ENCODE assay signal across 8 mouse cellular contexts in genomic region chr2:119325568-119326143, GRCm38 (mm10). TPM values are rescaled to one million over a fixed set of nuclear protein-coding genes. Genes with fewer than 3 reads are reported as not detected.
DNase-seq lines count a peak whose midpoint lies in the region; ATAC-seq lines count a peak whose summit lies in the region.

TSS of gene Dll4 (plus strand) at chr2:119325784.

- peak; percentile 53 for ATAC-seq in intestine, embryonic 14.5 days (replicated peaks; ENCODE audit: low FRiP score, low TSS enrichment, low read depth)
- no peak for ATAC-seq in liver, embryonic 15.5 days (ENCODE audit: insufficient read depth)
- no peak for ATAC-seq in neural tube, embryonic 13.5 days (ENCODE audit: low read depth)

- H3K27ac ChIP-seq in intestine, embryonic 14.5 days (ENCODE audit: low read depth) = 0 out of 2 replicates have a peak within 1 kb of the TSS, but pooled peaks have one; percentile 1
- no peak within 1 kb of the TSS for H3K27ac ChIP-seq in liver, embryonic 15.5 days (replicated peaks)
- peak within 1 kb of the TSS; percentile 38; the same call in 1 of the 2 replicates for H3K27ac ChIP-seq in neural tube, embryonic 13.5 days (replicated peaks)

- intact Hi-C loops in gastrocnemius, postnatal 14 days (cut with DNase I; ENCODE audit: low total_unique reads) = no loop called here

- peaks cover 90% of the 10 kb centered on the region for H3K27me3 ChIP-seq in intestine, embryonic 14.5 days (replicated peaks; ENCODE audit: control insufficient read depth, insufficient read depth, low read length)
- H3K27me3 ChIP-seq in liver, embryonic 15.5 days = peaks cover 100% of the 10 kb centered on the region
- peaks cover 100% of the 10 kb centered on the region for H3K27me3 ChIP-seq in neural tube, embryonic 13.5 days

- no peaks in the 10 kb centered on the region for H3K9me3 ChIP-seq in intestine, embryonic 14.5 days (ENCODE audit: control insufficient read depth, low read length)
- no peaks in the 10 kb centered on the region for H3K9me3 ChIP-seq in liver, embryonic 15.5 days (replicated peaks)
- H3K9me3 ChIP-seq in neural tube, embryonic 13.5 days = no peaks in the 10 kb centered on the region

- peaks cover 35% of the 10 kb centered on the region for H3K4me1 ChIP-seq in intestine, embryonic 14.5 days (replicated peaks; ENCODE audit: control insufficient read depth, insufficient read depth, low read length)
- H3K4me1 ChIP-seq in liver, embryonic 15.5 days (replicated peaks) = peaks cover 67% of the 10 kb centered on the region
- H3K4me1 ChIP-seq in neural tube, embryonic 13.5 days (replicated peaks) = peaks cover 86% of the 10 kb centered on the region

- H3K4me2 ChIP-seq in intestine, embryonic 14.5 days (ENCODE audit: low read length) = peak within 1 kb of the TSS; percentile 89
- H3K4me2 ChIP-seq in liver, embryonic 15.5 days = peak within 1 kb of the TSS; percentile 68
- peak within 1 kb of the TSS; percentile 77 for H3K4me2 ChIP-seq in neural tube, embryonic 13.5 days

- no peaks in the 10 kb centered on the region for H3K36me3 ChIP-seq in intestine, embryonic 14.5 days (ENCODE audit: control insufficient read depth, insufficient read depth, low read length)
- no peaks in the 10 kb centered on the region for H3K36me3 ChIP-seq in liver, embryonic 15.5 days (replicated peaks)
- no peaks in the 10 kb centered on the region for H3K36me3 ChIP-seq in neural tube, embryonic 13.5 days

- peak; percentile 59 for DNase-seq in gastrocnemius, postnatal 14 days
- no peak for DNase-seq in gastrocnemius, adult 18-20 months (ENCODE audit: low spot score)
- DNase-seq in adrenal gland, postnatal 14 days = peak; percentile 81
- DNase-seq in gonadal fat pad, adult 2 months (ENCODE audit: low read depth) = no peak
- DNase-seq in intestine, embryonic 14.5 days (ENCODE audit: low spot score) = peak; percentile 85
- DNase-seq in layer of hippocampus, adult 9-11 months = no peak

- peak within 1 kb of the TSS; percentile 29 for H3K9ac ChIP-seq in intestine, embryonic 14.5 days (ENCODE audit: low read length)
- 0 out of 2 replicates have a peak within 1 kb of the TSS, but pooled peaks have one; percentile 25 for H3K9ac ChIP-seq in liver, embryonic 15.5 days
- peak within 1 kb of the TSS; percentile 65 for H3K9ac ChIP-seq in neural tube, embryonic 13.5 days

- WGBS in intestine, embryonic 14.5 days = under 1% methylated on average over 31 of the region's 33 CpGs
- under 1% methylated on average over 33 of the region's 33 CpGs for WGBS in liver, embryonic 15.5 days (ENCODE audit: insufficient replicate concordance)
- under 1% methylated on average over 33 of the region's 33 CpGs for WGBS in neural tube, embryonic 13.5 days

- H3K4me3 ChIP-seq in intestine, embryonic 14.5 days (ENCODE audit: low read depth, low read length) = peak within 1 kb of the TSS; percentile 51
- H3K4me3 ChIP-seq in liver, embryonic 15.5 days (replicated peaks) = peak within 1 kb of the TSS; percentile 48
- peak within 1 kb of the TSS; percentile 45 for H3K4me3 ChIP-seq in neural tube, embryonic 13.5 days

RNA-seq across cellular contexts. Expression of gene Dll4, which starts in this region (rescaled TPM):
- total RNA-seq in gastrocnemius, postnatal 14 days (2021) = 10 to 100 TPM; 10.4 to 12.9 TPM
- 1 to 10 TPM; 3.2 to 4.5 TPM for total RNA-seq in gastrocnemius, adult 18-20 months (2021)
- total RNA-seq in adrenal gland, postnatal 14 days (2021) = 13.7 and 14.4 TPM in 2 replicates
- 24.4 and 24.5 TPM in 2 replicates for polyA plus RNA-seq in gonadal fat pad, adult 2 months (2012; rRNA removed)
- 6.9 and 7.1 TPM in 2 replicates for polyA plus RNA-seq in intestine, embryonic 14.5 days (2014; fragmentation: Nextera tagmentation; extraction: Ambion mirVana)
- 1.9 and 2.1 TPM in 2 replicates for polyA plus RNA-seq in liver, embryonic 15.5 days (2015; fragmentation: Nextera tagmentation; extraction: Ambion mirVana)
- polyA plus RNA-seq in neural tube, embryonic 13.5 days (2015; fragmentation: Nextera tagmentation; extraction: Ambion mirVana) = 4.9 and 5.3 TPM in 2 replicates

Comparison
In these comparisons a context has a peak if more than half of its experiments do, and no peak if none do; other contexts are left out.
1. DNase-seq: peak in gastrocnemius, postnatal 14 days (single experiment), adrenal gland, postnatal 14 days (single experiment) and intestine, embryonic 14.5 days (single experiment); none in gastrocnemius, adult 18-20 months (single experiment), gonadal fat pad, adult 2 months (single experiment) and layer of hippocampus, adult 9-11 months (single experiment).
2. Peak in every context shown above with its lines, with median percentiles within 50 percentile points of each other: H3K4me2 ChIP-seq, H3K4me3 ChIP-seq and H3K9ac ChIP-seq.